Mouse (Mus musculus): Measurements from ENCODE around the gene Ntrk3.

Gene Ntrk3

DNA sequence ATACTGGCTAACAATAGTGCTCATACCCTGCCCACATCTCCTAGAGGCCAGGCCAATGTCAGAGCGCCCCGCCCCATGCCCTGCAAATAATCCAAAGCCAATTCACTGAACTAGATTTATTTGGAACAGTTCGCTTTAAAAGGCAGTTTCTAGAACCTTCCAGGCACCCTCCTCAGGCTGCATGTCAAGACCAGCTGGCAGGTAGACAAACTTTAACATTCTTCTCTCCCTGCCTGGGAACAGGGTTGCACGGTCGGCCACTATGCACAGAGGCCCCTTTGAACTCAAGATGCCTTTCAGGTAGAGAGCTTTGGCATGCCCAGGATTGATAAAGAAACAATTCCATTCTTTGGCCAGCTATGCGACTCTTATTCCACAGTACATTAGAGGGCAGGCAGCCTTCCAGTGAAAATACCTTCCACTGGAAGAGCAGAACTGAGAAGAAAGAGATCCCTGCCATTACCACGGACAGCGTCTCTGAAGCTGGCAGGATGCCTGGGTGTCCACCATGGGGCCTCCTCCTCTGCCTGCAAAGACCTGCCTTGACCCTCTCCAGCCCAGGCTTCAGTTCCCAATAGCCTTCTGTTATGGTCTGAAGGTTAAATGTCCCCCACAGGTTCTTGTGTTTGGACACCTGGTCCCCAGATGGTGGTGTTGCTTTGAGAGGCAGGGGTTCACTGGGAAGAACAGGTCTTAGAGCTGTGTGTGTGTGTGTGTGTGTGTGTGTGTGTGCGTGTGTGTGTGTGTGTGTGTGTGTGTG lies 298.3 kb downstream of the Ntrk3 start:
- DNase-seq, result no peak

DNA sequence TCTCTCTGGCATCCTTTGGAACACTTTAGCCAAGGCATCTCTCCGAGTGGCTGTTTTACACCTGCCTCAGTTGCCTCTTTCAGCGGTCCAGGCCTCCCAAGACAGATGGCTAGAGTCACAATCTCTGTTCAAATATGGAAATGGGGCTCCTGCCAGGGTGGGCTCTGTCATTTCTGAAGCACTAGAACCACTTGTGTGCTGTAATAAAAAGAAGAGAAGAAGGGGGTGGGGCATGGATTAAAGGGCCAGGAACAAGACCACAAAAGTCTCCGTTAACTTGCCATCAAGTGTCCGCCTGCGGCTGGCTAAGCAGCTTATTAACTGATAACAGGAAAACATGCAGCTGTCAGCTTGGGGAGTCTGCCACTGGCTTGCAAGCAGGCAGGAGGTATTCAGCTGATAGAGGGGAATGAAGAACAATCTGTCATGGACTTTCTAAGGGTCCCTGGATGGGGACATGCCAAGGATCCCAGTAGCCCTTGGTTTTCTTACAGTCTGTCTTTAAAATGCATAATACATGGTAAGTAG lies 304.1 kb downstream of the Ntrk3 start:
- DNase-seq, result no peak

DNA sequence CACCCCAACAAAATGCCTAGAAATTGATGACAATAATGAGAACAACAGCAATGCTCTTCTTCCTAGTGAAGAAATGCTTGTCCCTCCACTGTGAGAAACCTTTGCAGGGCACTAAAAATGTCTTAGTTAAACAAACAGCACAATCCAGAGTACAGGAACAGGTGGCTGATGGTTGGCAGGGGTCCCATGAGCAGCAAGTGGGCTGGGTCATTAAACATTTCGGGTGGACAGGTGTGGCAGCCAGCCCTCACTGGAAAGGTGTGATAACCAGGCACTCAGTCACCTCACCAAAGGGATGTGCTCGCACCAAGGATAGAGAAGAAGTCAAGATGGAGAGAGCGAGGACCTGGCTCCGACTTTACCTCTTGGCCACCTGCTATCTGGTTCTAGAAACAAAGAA lies 306.2 kb downstream of the Ntrk3 start:
- no peak for DNase-seq

- DNase-seq, result no peak
Measured at GRCm38 (mm10) chr7:78412172-78412571, 325.6 kb downstream of the Ntrk3 start.

- DNase-seq, result peak; percentile 43
Measured at GRCm38 (mm10) chr7:78409970-78410369, 327.8 kb downstream of the Ntrk3 start.

DNA sequence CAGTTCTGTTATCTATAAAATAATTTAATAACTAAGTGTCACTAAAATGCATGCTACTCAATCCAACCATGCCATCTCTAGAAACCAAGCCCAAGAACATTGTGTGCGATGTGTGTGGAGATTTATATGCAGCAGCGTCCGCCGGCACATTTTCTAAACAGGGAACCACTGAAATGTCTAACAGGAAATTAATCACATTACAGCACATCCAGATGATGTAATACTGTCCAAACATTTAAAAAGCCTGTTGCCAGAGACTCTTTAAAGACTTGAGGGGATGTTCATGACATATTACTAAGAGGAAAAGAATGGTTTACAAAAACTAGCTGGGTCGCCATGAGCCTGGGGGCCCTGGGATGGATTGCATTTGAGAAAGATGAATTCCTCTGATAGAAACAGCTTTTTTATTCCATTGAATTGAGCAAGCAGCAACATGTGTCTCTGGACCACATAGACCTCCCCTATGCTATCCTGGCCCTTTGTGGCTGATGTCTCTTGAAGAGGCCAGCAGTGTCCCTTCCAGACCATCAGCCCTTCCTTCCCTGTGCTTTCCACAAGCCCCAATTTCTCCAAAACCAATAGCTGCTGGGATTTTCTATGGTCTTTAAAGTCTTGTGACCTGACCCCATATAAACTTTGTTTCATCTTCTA lies 331.0 kb downstream of the Ntrk3 start:
- DNase-seq, result no peak

- peak; percentile 51 for DNase-seq
Measured at GRCm38 (mm10) chr7:78404481-78404880, 333.3 kb downstream of the Ntrk3 start.

- no peak for DNase-seq
Measured at GRCm38 (mm10) chr7:78402495-78402894, 335.3 kb downstream of the Ntrk3 start.

DNA sequence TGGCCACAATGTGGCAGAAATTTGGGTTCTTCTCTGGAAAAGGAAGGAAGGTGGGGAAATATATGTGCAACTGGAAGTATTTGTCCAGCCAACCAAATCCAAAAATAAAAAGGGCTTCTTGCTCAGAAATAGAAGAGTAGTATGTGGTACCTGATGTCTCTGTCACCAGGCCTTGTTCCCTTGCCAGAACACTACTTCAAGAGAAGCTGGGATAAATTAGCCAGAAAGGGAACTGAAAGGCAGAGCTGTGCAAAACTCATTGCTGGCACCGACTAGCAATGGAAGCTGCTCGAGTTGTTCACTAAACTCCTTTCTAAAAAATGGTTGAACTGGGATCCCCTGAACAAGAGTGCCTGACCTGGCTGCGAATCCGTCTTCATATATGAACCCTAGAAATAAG lies 337.6 kb downstream of the Ntrk3 start:
- DNase-seq, result peak; percentile 28

DNA sequence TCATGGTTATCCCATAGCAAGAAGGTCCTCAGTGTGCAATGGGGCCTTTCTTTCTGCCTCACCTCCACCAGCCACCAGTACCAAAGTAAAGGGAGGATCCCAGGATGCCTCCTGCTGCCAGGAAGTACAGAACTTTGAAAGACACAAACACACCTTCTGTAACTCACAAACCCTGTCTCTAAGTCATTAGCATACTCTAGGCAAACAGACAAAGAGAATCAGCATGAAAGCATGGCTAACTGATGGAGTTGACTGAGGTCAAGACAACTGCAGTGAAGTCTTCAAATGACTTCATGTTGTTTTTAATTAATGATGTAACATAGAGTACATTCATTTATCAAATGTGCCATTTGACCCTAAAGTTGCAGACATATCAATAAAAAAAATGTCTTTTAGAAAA lies 339.4 kb downstream of the Ntrk3 start:
- DNase-seq, result no peak

DNA sequence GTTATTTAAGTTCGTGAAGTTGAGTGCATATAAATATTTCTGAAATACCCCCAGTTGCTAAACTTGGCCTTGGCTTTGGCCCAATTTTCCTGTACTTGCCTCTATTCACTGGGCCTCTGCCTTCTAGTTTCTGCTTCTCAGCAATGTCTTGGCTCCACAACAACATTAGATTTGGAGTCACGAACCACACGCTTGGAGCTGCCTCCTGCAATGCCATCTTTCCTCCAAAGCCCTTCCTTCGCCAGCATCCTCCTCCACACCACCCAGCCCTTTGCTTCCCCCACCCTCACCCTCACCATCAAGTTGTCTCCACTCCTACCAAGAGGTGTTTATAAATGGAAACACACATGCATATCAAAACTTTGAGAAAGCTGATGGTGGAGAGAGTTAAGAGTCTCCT lies 340.6 kb downstream of the Ntrk3 start:
- peak; percentile 58 for DNase-seq

- DNase-seq, result peak; percentile 40
Measured at GRCm38 (mm10) chr7:78390019-78390418, 347.8 kb downstream of the Ntrk3 start.

- no peak for DNase-seq
Measured at GRCm38 (mm10) chr7:78388101-78388500, 349.7 kb downstream of the Ntrk3 start.

- DNase-seq, result no peak
Measured at GRCm38 (mm10) chr7:78385971-78386370, 351.8 kb downstream of the Ntrk3 start.

- no peak for DNase-seq
Measured at GRCm38 (mm10) chr7:78384111-78384510, 353.7 kb downstream of the Ntrk3 start.

- DNase-seq, result no peak
Measured at GRCm38 (mm10) chr7:78382126-78382525, 355.7 kb downstream of the Ntrk3 start.

GRCm38 (mm10) chr7:78379784-78380183 lies 358.0 kb downstream of the Ntrk3 start:
- DNase-seq, result no peak

- no peak for DNase-seq
Measured at GRCm38 (mm10) chr7:78378306-78378705, 359.5 kb downstream of the Ntrk3 start.

GRCm38 (mm10) chr7:78376875-78377274 lies 360.9 kb downstream of the Ntrk3 start:
- DNase-seq, result no peak

DNA sequence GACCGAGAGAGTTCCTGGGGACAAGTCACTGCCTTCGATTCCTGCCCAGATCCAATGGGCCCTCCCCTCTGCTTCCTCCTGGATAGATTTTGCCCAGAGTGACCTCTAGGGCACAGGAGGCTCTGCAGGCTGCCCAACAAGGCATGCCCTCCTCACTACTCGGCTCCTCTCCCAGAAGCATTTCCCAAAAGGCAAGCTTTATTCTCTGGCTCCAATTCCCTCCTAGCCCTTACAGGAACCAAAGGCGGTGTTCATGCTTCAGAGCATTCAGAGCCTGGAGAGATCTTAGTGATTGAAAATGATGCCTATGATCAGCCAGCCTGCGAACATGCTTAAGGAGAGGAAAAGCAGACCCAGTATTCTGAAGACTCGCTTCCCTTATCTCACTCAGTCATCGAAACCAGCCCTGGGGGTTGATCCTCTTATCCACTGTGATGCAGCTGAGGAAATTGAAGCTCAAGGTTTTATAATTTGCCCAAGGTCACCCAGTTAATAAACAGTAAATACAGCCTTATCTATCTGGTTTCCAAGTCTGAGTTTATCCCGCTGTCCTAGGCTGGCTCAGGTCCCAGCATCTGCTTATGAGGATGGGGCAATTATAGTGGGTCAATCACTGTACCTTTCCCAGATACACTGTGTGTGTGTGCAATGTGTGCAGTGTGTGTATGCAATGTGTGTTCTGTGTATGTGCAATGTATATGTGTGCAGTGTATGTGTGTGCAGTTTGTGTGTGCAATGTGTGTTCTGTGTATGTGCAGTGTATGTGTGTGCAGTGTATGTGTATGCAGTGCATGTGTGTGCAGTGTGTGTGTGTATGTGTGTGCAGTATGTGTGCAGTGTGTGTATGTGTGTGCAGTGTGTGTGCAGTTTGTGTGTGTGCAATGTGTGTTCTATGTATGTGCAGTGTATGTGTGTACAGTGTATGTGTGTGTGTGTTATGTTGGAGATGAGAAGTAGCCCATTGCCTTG lies 376.2 kb downstream of the Ntrk3 start:
- no peak for DNase-seq

- peak; percentile 11 for DNase-seq
Measured at GRCm38 (mm10) chr7:78347464-78347863, 390.3 kb downstream of the Ntrk3 start.

DNA sequence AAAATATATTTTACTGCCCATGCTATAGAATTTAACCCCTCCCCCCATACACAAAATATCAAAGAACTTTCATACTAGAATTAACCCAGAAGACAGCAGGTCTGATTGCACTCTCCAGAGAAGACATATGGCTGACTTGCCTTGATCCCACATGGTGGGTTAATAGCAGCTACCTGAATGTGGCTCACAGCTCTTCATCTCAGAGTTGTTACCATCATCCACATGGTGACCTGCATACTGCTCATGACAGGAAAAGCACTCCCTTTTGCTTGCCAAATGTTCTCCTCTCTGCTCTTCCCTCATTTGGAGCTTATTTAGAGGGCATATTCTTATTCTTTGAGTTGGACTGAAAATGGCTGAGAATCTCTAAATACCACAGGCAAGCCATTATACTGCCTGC lies 404.4 kb downstream of the Ntrk3 start:
- no peak for DNase-seq

DNA sequence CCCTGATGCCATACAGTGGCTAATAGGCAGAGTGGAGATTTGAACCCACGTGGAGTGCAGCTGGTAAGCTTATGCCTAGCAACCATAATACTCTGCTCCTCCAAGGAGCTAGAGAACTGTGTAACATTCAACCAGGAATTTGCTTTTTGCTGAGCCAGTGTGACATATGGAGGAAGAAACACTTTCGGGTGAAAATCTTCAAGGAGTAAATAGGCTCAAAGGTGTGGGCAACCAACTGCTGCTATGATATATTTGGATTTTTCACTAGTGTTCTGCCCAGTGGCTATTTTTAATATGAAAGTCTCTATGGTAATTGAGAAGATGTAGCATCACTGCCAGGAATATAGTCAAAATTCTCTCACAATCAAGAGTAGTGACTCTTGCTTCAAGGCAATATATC lies 409.5 kb downstream of the Ntrk3 start:
- DNase-seq, result peak; percentile 74

Measured in right cerebral cortex, adult 18-20 months (tissue).